Mouse (Mus musculus) left cerebral cortex, postnatal 14 days (tissue): ENCODE measurements around the gene Susd6. TPM values are rescaled to one million over a fixed set of nuclear protein-coding genes. Genes with fewer than 3 reads are reported as not detected.
A peak's percentile ranks its signal among the peaks of the same experiment; 100 is the strongest.

Experiments
- DNase-seq, 2 experiments: peaks; one replicate each; pipeline ENCODE4 v3.0.0; 2021 to 2022; ENCODE audit warnings: low spot score in 2 of 2, mixed read lengths in 1 of 2
- intact Hi-C: fragments of 180-260 bp; cut with DNase I; formaldehyde crosslinking; loops from one replicate; pipeline ENCODE4 v1.15.1; 2025
- total RNA-seq, 2 experiments: library from RNA; stranded (reverse); gene quantifications; 2 replicates each; pipeline ENCODE4 v1.2.3; 2021

Susd6 gene
- total RNA-seq, 2 experiments from 2014 or later: 27.0 to 29.5 TPM

- DNase-seq: no peak
- intact Hi-C loops: no loop called here
These were observed 100.8 kb downstream of the Susd6 start for GRCm38 (mm10) chr12:80891074-80891473.

DNA sequence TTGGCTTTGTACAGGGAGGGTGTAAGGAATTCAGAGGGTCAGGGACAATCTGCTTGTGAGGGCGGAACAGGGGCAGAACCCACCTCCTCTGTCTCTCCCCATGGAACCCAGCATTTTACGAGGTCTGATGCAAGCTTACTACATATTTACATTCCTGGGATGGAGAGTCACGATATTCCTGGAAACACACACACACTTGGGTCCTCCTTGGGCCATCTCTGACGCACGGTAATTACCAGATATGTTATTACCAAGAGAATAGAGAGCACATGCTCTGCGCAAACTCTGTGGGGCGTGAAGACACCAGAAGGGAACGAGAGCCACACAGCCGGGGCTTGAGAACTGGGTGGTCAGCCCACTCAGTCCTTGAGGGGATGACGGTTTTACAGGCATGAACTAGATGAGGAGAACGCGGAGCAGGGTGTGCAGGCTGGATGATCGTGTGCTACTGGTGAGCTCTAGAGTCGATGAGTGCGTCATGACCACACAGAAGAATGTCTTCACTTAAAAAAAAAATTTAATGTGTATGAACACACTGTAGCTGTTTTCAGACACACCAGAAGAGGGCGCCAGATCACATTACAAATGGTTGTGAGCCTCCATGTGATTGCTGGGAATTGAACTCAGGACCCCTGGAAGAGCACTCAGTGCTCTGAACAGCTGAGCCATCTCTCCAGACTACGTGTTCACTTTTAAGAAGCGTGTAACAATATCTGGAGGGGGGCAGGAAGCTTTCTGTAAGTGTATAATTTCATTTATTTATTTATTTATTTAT, 103.6 kb downstream of the Susd6 start:
- intact Hi-C loops: no loop called here
- DNase-seq: no peak

DNA sequence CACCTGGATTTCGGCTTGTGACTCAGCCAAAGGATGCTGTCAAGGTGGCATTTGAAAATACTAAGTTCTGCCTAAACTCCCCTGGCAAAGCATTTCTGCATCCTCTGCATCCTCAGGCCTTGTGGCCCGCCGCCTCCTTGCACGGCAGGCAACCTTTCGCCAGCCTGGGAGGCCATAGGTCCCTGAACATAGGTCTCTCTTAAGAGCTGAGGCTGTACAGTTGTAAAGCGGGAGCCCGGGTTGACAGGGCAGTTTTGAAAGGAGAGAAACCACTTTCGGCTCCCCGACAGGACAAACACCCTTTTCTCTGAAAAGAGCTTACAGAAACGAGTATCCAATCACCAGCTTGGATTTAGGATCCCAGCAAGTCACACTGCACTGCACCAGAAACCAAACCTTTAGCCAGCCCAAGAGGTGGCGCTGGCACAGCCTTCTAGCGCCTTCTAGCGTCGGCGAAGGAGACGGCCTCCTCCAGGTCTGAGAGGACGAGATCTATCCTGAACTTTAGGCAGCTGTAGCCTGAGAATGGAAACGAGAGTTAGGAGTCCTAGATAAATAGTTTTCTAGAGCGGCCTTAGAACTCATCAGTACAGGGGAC, 104.8 kb downstream of the Susd6 start:
- intact Hi-C loops: loop anchor here (1.0 kb wide), 1 partner anchor 126 kb away; no protein-coding TSS in a partner anchor
- DNase-seq: peak; percentile 64 to 75

GRCm38 (mm10) chr12:80909631-80910030, 119.3 kb downstream of the Susd6 start:
- intact Hi-C loops: no loop called here

GRCm38 (mm10) chr12:80917764-80918163, 127.5 kb downstream of the Susd6 start:
- intact Hi-C loops: no loop called here

More at GRCm38 (mm10) chr12:80909631-80910030, 119.3 kb downstream of the Susd6 start:
- DNase-seq: no peak

DNA sequence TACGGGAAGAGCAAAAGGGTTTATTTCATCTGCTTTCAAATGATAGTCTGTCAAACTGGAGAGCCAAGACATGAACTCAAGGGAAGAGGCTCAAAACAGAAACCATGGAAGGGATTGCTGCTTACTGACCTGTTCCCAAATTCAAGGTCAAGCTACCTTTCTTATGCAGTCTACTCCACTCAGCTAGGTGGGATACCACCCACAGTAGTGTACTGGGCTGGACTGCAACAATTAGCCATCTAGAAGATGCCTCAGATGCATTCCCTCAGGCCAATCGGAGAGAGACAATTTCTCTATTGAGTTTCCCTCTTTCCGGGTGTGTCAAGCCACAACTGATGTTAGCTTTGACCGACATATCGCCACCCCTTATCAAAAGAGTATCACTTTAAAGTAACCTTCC, 131.0 kb downstream of the Susd6 start:
- intact Hi-C loops: no loop called here
- no peak for DNase-seq

More at GRCm38 (mm10) chr12:80917764-80918163, 127.5 kb downstream of the Susd6 start:
- DNase-seq: no peak

GRCm38 (mm10) chr12:80922869-80923268, 132.6 kb downstream of the Susd6 start:
- peak; percentile 13 to 40 for DNase-seq
- intact Hi-C loops: no loop called here

DNA sequence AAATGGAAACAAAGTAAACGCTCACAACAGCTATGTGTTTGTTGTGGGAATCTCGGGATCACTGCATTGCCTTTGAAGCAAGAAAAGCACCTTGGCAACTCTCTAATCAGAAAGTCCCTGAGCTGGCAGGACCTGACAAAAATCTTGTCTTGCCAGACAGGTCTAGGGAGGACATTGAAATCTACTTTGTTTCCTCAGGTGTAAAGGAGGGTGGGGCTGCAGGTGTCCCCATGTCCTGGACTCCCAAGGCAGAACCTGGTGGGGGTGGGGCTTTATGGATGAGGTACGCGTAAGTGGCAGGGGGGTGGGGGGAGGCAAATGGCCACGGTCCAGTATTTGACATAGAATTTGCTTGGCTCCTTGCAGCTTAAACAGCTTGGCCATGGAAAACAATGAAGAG, 133.3 kb downstream of the Susd6 start:
- intact Hi-C loops: no loop called here
- no peak for DNase-seq

DNA sequence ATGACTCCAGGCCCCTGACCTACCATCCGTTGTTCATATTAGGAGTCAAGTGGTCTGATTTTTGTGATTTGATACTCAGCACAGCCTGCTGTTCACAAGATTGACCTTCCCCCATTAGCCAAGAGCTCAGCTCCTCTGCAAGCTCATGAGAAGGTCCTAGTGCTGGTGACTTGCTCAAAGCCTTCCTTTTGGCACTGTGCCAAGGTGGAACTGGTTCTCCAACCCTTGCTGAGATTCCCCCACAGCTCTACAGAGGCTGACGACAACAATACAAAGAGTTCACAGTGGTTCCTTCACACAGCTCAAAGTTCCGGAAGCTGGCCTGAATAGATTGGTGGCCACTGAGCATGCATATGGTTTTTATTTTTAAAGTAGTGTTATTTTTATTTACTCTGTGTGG, 133.9 kb downstream of the Susd6 start:
- intact Hi-C loops: no loop called here
- peak; percentile 49 to 55 for DNase-seq

DNA sequence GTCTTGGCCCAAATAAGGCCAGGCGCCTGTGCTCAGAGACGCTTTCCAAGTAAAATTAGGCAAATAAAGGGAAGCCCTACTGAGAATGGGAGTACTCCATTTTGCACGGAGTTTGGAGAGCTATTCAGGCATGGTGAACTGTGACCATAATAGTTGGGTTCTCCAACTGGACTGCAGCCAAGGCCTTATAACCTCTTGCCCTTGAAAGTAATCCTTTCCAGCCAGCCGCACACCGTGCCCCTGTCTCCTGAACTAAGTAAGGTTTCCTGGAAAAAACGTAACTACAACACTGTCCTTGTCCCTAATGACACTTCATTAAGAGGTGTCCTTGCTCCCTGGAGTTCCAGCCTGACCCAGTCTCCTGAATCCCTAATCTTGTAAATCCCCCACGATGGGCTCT, 135.6 kb downstream of the Susd6 start:
- intact Hi-C loops: no loop called here
- DNase-seq: no peak

- intact Hi-C loops: no loop called here
- no peak for DNase-seq
These were observed 136.2 kb downstream of the Susd6 start for GRCm38 (mm10) chr12:80926550-80926949.

GRCm38 (mm10) chr12:80927518-80927917, 137.2 kb downstream of the Susd6 start:
- intact Hi-C loops: no loop called here

GRCm38 (mm10) chr12:80928881-80929280, 138.6 kb downstream of the Susd6 start:
- intact Hi-C loops: no loop called here
- DNase-seq: no peak

More at GRCm38 (mm10) chr12:80927518-80927917, 137.2 kb downstream of the Susd6 start:
- no peak for DNase-seq

DNA sequence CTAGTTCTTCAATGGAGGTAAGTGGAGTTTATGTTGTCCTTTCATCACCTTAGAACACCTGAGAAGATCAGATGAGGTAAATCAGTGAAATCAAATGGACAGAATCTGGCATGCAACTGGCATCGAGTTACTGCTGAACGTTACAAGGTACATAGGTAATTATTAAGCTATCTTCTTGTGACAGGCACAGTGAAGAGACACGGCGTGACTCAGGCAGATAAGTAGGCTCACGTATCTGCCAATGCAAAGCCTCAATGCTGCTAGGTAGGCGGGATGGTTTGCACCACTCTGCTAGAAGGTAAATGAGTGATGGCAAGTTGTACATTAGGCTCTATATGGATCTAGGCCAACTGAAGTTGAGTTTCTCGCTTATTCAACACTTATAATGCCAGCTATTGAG, 139.8 kb downstream of the Susd6 start:
- DNase-seq: no peak
- intact Hi-C loops: no loop called here

Other genes starting within 250 kb of the Susd6 start
- 10 to 100 TPM; 40.1 to 40.5 TPM for gene Slc39a9, start 146.6 kb upstream of the Susd6 start, total RNA-seq
- gene Erh, start 146.2 kb upstream of the Susd6 start, total RNA-seq: 10 to 100 TPM; 46.8 to 53.1 TPM
- gene Plekhd1, start 97.9 kb upstream of the Susd6 start, total RNA-seq: 1 to 10 TPM; 2.8 to 2.9 TPM
- gene Ccdc177, start 29.8 kb upstream of the Susd6 start, total RNA-seq: 10 to 100 TPM; 17.0 to 18.1 TPM
- 100 to 1,000 TPM; 314 to 326 TPM for gene Srsf5, start 155.0 kb downstream of the Susd6 start, total RNA-seq
- gene Slc10a1, start 178.2 kb downstream of the Susd6 start, total RNA-seq: not detected
- gene Smoc1, start 236.3 kb downstream of the Susd6 start, total RNA-seq: 1 to 10 TPM; 6.3 to 9.0 TPM